Comparison of ENCODE assay signal across 7 mouse cellular contexts in the genomic region with DNA sequence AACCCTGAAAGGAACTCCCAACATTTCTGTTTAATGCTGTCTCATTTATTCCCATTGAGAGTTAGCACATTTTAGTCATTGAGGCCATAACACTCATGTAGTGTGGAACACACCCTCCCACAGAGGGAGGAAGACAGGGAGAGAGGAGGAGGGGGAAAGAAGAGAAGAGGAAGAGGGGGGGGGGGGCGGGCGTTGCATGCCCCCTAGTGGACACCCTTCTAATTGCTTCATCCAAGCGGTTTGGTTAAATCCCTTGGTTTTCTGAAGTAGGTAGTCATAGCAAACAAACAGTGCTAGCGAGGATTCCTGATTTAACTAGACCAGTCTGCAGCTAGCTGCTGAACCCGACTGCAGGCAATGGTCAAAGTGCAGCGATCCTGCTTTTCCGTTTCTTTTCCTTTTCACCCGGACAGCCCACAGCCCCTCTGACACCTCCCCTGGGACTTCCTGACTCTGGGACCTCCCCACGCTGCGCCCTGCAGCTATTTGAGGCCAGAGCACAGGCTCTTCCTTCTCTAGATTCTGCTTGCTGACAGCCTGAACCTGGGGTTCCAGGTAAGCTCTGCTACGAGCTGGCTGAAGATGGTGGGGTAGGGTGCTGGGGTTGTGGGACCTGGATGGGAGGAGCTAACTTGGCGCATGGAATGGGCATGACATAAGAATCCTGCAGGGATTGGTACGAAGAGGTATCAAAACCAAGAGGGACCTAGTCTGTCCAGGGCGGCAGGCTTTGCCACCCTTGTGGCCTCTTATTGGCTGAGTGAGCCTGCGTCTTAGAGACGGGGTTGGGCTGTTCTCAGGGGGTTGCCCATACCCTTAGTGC. TPM values are rescaled to one million over a fixed set of nuclear protein-coding genes. Genes with fewer than 3 reads are reported as not detected.
A peak's percentile ranks its signal among the peaks of the same experiment; 100 is the strongest.
DNase-seq lines count a peak whose midpoint lies in the region; ATAC-seq and TF ChIP-seq lines count a peak whose summit lies in the region.

TSS of gene Serpinb6b (plus strand) at position 221 of the 823 bp plus-strand sequence.

- in situ Hi-C loops in ES-E14 (cut with MboI; ENCODE audit: low sequenced_read_pairs in 2 of 2, unreplicated experiment in 2 of 2) = no loop called here

- no peaks in the 10 kb centered on the region for H3K36me3 ChIP-seq in ES-E14 (ENCODE audit: control insufficient read depth, insufficient read depth, low read length, poor library complexity, severe bottlenecking)
- H3K36me3 ChIP-seq in forebrain, postnatal 0 days (ENCODE audit: insufficient read depth) = no peaks in the 10 kb centered on the region
- H3K36me3 ChIP-seq in hindbrain, embryonic 14.5 days (replicated peaks; ENCODE audit: control insufficient read depth, insufficient read depth) = no peaks in the 10 kb centered on the region
- no peaks in the 10 kb centered on the region for H3K36me3 ChIP-seq in liver, adult 2 months (ENCODE audit: control insufficient read depth, insufficient read depth, low read length)
- no peaks in the 10 kb centered on the region for H3K36me3 ChIP-seq in midbrain, embryonic 16.5 days (ENCODE audit: control insufficient read depth, insufficient read depth, low read length)

- TF ChIP-seq POLR2A in liver, adult 2 months (IDR thresholded peaks at IDR 0.05; ENCODE audit: extremely low read depth, insufficient read depth, low read length) = no peak

- TF ChIP-seq CTCF in forebrain, postnatal 0 days (IDR thresholded peaks at IDR 0.05; ENCODE audit: low read depth) = peak; percentile 41
- TF ChIP-seq CTCF in liver, adult 2 months (IDR thresholded peaks at IDR 0.05; ENCODE audit: low read depth, low read length) = peak; percentile 36

- H3K27ac ChIP-seq in ES-E14 (ENCODE audit: insufficient read depth, low read depth, low read length, poor library complexity, severe bottlenecking) = no peak within 1 kb of the TSS
- H3K27ac ChIP-seq in forebrain, postnatal 0 days (ENCODE audit: low read depth, low read length) = no peak within 1 kb of the TSS
- H3K27ac ChIP-seq in hindbrain, embryonic 14.5 days = no peak within 1 kb of the TSS
- H3K27ac ChIP-seq in liver, adult 2 months (replicated peaks; ENCODE audit: insufficient read depth, low read depth, low read length) = peak within 1 kb of the TSS; percentile 17; the same call in 1 of the 2 replicates
- no peak within 1 kb of the TSS for H3K27ac ChIP-seq in midbrain, embryonic 16.5 days (ENCODE audit: low read length)

- no peaks in the 10 kb centered on the region for H3K4me1 ChIP-seq in ES-E14 (ENCODE audit: control insufficient read depth in 2 of 2, insufficient read depth in 2 of 2, low read length in 2 of 2, poor library complexity in 1 of 2)
- no peaks in the 10 kb centered on the region for H3K4me1 ChIP-seq in forebrain, postnatal 0 days (ENCODE audit: insufficient read depth)
- H3K4me1 ChIP-seq in hindbrain, embryonic 14.5 days (replicated peaks; ENCODE audit: control insufficient read depth, insufficient read depth, low read length) = no peaks in the 10 kb centered on the region
- H3K4me1 ChIP-seq in liver, adult 2 months (ENCODE audit: control insufficient read depth, insufficient read depth, low read length) = peaks cover 9% of the 10 kb centered on the region
- H3K4me1 ChIP-seq in midbrain, embryonic 16.5 days (ENCODE audit: control insufficient read depth, insufficient read depth, low read length) = no peaks in the 10 kb centered on the region

- no peaks in the 10 kb centered on the region for H3K79me2 ChIP-seq in liver, adult 2 months (ENCODE audit: control insufficient read depth, insufficient read depth, low read length)

- H3K9me3 ChIP-seq in ES-E14 (ENCODE audit: control insufficient read depth, insufficient read depth, low read depth, low read length) = no peaks in the 10 kb centered on the region
- no peaks in the 10 kb centered on the region for H3K9me3 ChIP-seq in forebrain, postnatal 0 days (ENCODE audit: low read length)
- H3K9me3 ChIP-seq in hindbrain, embryonic 14.5 days (ENCODE audit: control insufficient read depth, low read length) = no peaks in the 10 kb centered on the region
- H3K9me3 ChIP-seq in midbrain, embryonic 16.5 days (replicated peaks; ENCODE audit: control insufficient read depth, low read length, poor library complexity, severe bottlenecking) = no peaks in the 10 kb centered on the region

- peak within 1 kb of the TSS; percentile 32 for H3K4me2 ChIP-seq in forebrain, postnatal 0 days (ENCODE audit: low read depth)
- peak within 1 kb of the TSS; percentile 42 for H3K4me2 ChIP-seq in hindbrain, embryonic 14.5 days (replicated peaks)
- peak within 1 kb of the TSS; percentile 34 for H3K4me2 ChIP-seq in midbrain, embryonic 16.5 days (ENCODE audit: low read length)

- WGBS in forebrain, postnatal 0 days = 52% methylated on average over 16 of the region's 16 CpGs
- 44% methylated on average over 16 of the region's 16 CpGs for WGBS in hindbrain, embryonic 14.5 days
- WGBS in liver, adult 2 months = 28% methylated on average over 16 of the region's 16 CpGs
- WGBS in midbrain, embryonic 16.5 days = 50% methylated on average over 15 of the region's 16 CpGs

- peak within 1 kb of the TSS in 1 of 2 experiments; percentile 47; a peak in 1 of 4 replicates for H3K4me3 ChIP-seq in ES-E14 (ENCODE audit: insufficient read depth in 1 of 2, low read depth in 1 of 2, low read length in 2 of 2, poor library complexity in 1 of 2, severe bottlenecking in 1 of 2)
- H3K4me3 ChIP-seq in forebrain, postnatal 0 days (ENCODE audit: low read depth, low read length) = 0 out of 2 replicates have a peak within 1 kb of the TSS, but pooled peaks have one; percentile 2
- H3K4me3 ChIP-seq in hindbrain, embryonic 14.5 days (replicated peaks; ENCODE audit: low read length) = peak within 1 kb of the TSS; percentile 14; the same call in 1 of the 2 replicates
- peak within 1 kb of the TSS; percentile 40 for H3K4me3 ChIP-seq in liver, adult 2 months (ENCODE audit: insufficient read depth, low read depth, low read length)
- peak within 1 kb of the TSS; percentile 13 for H3K4me3 ChIP-seq in midbrain, embryonic 16.5 days (ENCODE audit: low read depth, low read length)

- peak; percentile 34; the same call in 1 of the 2 replicates for ATAC-seq in forebrain, postnatal 0 days
- ATAC-seq in hindbrain, embryonic 14.5 days (ENCODE audit: low FRiP score) = peak; percentile 24; the same call in 1 of the 2 replicates
- ATAC-seq in midbrain, embryonic 16.5 days = peak; percentile 28; the same call in 1 of the 2 replicates

- no peak within 1 kb of the TSS for H3K9ac ChIP-seq in ES-E14 (ENCODE audit: insufficient read depth, low read depth, low read length, poor library complexity, severe bottlenecking)
- H3K9ac ChIP-seq in forebrain, postnatal 0 days = no peak within 1 kb of the TSS
- H3K9ac ChIP-seq in hindbrain, embryonic 14.5 days = no peak within 1 kb of the TSS
- H3K9ac ChIP-seq in liver, adult 2 months (ENCODE audit: low read depth, low read length) = peak within 1 kb of the TSS; percentile 43
- no peak within 1 kb of the TSS for H3K9ac ChIP-seq in midbrain, embryonic 16.5 days (ENCODE audit: low read depth, low read length)

- DNase-seq in ES-E14 (ENCODE audit: low read depth, low spot score) = peak; percentile 13
- DNase-seq in adrenal gland, postnatal 14 days = peak; percentile 66
- no peak for DNase-seq in forebrain, postnatal 0 days
- DNase-seq in hindbrain, embryonic 14.5 days (ENCODE audit: low spot score) = no peak
- DNase-seq in liver, adult 2 months (ENCODE audit: extremely low read depth, low read depth, low spot score) = peak; percentile 34
- peak; percentile 50 for DNase-seq in testis, postnatal 10 days (ENCODE audit: low spot score)

- H3K27me3 ChIP-seq in forebrain, postnatal 0 days (ENCODE audit: insufficient read depth, low read length) = no peaks in the 10 kb centered on the region
- no peaks in the 10 kb centered on the region for H3K27me3 ChIP-seq in hindbrain, embryonic 14.5 days (ENCODE audit: control insufficient read depth, insufficient read depth, low read length)
- H3K27me3 ChIP-seq in liver, adult 2 months (ENCODE audit: control insufficient read depth, insufficient read depth, low read length) = no peaks in the 10 kb centered on the region
- no peaks in the 10 kb centered on the region for H3K27me3 ChIP-seq in midbrain, embryonic 16.5 days (ENCODE audit: control insufficient read depth, insufficient read depth, low read depth, low read length)

TF ChIP-seq in ES-E14, 5 proteins besides CTCF, POLR2A, EP300 and RAD21:
- TF ChIP-seq ZC3H11A (IDR thresholded peaks at IDR 0.05; ENCODE audit: borderline replicate concordance, low read depth, low read length) = no peak
- no peak for TF ChIP-seq ZNF384 (IDR thresholded peaks at IDR 0.05; ENCODE audit: low read depth, low read length)
- TF ChIP-seq CHD2 (IDR thresholded peaks at IDR 0.05; ENCODE audit: low read depth, low read length) = no peak
- TF ChIP-seq HCFC1 (IDR thresholded peaks at IDR 0.05; ENCODE audit: borderline replicate concordance, insufficient read depth, low read length) = no peak
- no peak for TF ChIP-seq MAFK (IDR thresholded peaks at IDR 0.05; ENCODE audit: insufficient read depth, low read depth, low read length)

RNA-seq across cellular contexts. Expression of gene Serpinb6b, which starts in this region (rescaled TPM):
- total RNA-seq in ES-E14 (2012; rRNA removed) = 0.69 and 2.5 TPM in 2 replicates
- total RNA-seq in adrenal gland, postnatal 14 days (2021) = 26.4 and 27.6 TPM in 2 replicates
- 4.2 and 5.5 TPM in 2 replicates for total RNA-seq in forebrain, postnatal 0 days (2014; rRNA removed)
- 2.6 and 2.8 TPM in 2 replicates for polyA plus RNA-seq in forebrain, postnatal 0 days (2015; fragmentation: Nextera tagmentation; extraction: Ambion mirVana)
- polyA plus RNA-seq in hindbrain, embryonic 14.5 days (2014; fragmentation: Nextera tagmentation; extraction: Ambion mirVana) = 1.7 and 2.8 TPM in 2 replicates
- 2.6 and 2.7 TPM in 2 replicates for total RNA-seq in liver, adult 2 months (2014; rRNA removed)
- 0.33 and 0.60 TPM in 2 replicates for polyA plus RNA-seq in liver, adult 2 months (2012; rRNA removed)
- 1.2 and 2.0 TPM in 2 replicates for polyA plus RNA-seq in midbrain, embryonic 16.5 days (2015; fragmentation: Nextera tagmentation; extraction: Ambion mirVana)

Comparison
In these comparisons a context has a peak if more than half of its experiments do, and no peak if none do; other contexts are left out.
1. DNase-seq: peak in ES-E14 (single experiment), adrenal gland, postnatal 14 days (single experiment), liver, adult 2 months (single experiment) and testis, postnatal 10 days (single experiment); none in forebrain, postnatal 0 days (single experiment) and hindbrain, embryonic 14.5 days (single experiment).
2. Peak in every context shown above with its lines, with median percentiles within 50 percentile points of each other: ATAC-seq and H3K4me2 ChIP-seq.